Mouse (Mus musculus) lung, adult 18-20 months (tissue): ENCODE results near the gene Cacna1a.

Experiments
- DNase-seq, 2 experiments: peaks; one replicate each; pipeline ENCODE4 v3.0.0; 2022; ENCODE audit warnings: mixed read lengths in 2 of 2

Gene Cacna1a

GRCm38 (mm10) chr8:84414918-84415317 is 26.7 kb downstream of the Cacna1a start:
- DNase-seq: no peak

- no peak for DNase-seq
These were observed 27.2 kb downstream of the Cacna1a start for GRCm38 (mm10) chr8:84415378-84415898.

GRCm38 (mm10) chr8:84416041-84416440 is 27.8 kb downstream of the Cacna1a start:
- no peak for DNase-seq

- no peak for DNase-seq
These were observed 28.7 kb downstream of the Cacna1a start for GRCm38 (mm10) chr8:84416915-84417314.

- no peak for DNase-seq
These were observed 29.6 kb downstream of the Cacna1a start for GRCm38 (mm10) chr8:84417840-84418239.

- no peak for DNase-seq
These were observed 36.2 kb downstream of the Cacna1a start for GRCm38 (mm10) chr8:84424426-84424825.

- no peak for DNase-seq
These were observed 37.8 kb downstream of the Cacna1a start for GRCm38 (mm10) chr8:84426087-84426486.

GRCm38 (mm10) chr8:84426582-84426981 is 38.3 kb downstream of the Cacna1a start:
- no peak for DNase-seq

- DNase-seq: no peak
These were observed 39.8 kb downstream of the Cacna1a start for GRCm38 (mm10) chr8:84428034-84428433.

GRCm38 (mm10) chr8:84429014-84429413 is 40.8 kb downstream of the Cacna1a start:
- no peak for DNase-seq

- no peak for DNase-seq
These were observed 41.3 kb downstream of the Cacna1a start for GRCm38 (mm10) chr8:84429492-84429891.

- no peak for DNase-seq
These were observed 47.1 kb downstream of the Cacna1a start for GRCm38 (mm10) chr8:84435370-84435769.

GRCm38 (mm10) chr8:84439813-84440212 is 51.6 kb downstream of the Cacna1a start:
- DNase-seq: no peak

GRCm38 (mm10) chr8:84442043-84442442 is 53.8 kb downstream of the Cacna1a start:
- no peak for DNase-seq

- no peak for DNase-seq
These were observed 58.3 kb downstream of the Cacna1a start for GRCm38 (mm10) chr8:84446571-84446991.

GRCm38 (mm10) chr8:84454532-84454931 is 66.3 kb downstream of the Cacna1a start:
- DNase-seq: peak; percentile 13 to 36

GRCm38 (mm10) chr8:84458853-84459252 is 70.6 kb downstream of the Cacna1a start:
- no peak for DNase-seq

GRCm38 (mm10) chr8:84459276-84459675 is 71.0 kb downstream of the Cacna1a start:
- DNase-seq: no peak

GRCm38 (mm10) chr8:84460698-84461097 is 72.5 kb downstream of the Cacna1a start:
- peak in 1 of 2 experiments; percentile 17 for DNase-seq

- DNase-seq: no peak
These were observed 78.7 kb downstream of the Cacna1a start for GRCm38 (mm10) chr8:84466932-84467331.

- DNase-seq: no peak
These were observed 80.8 kb downstream of the Cacna1a start for GRCm38 (mm10) chr8:84469076-84469475.

- peak; percentile 6 for DNase-seq
These were observed 83.2 kb downstream of the Cacna1a start for GRCm38 (mm10) chr8:84471271-84471995.

GRCm38 (mm10) chr8:84474456-84474855 is 86.2 kb downstream of the Cacna1a start:
- no peak for DNase-seq

GRCm38 (mm10) chr8:84477341-84477740 is 89.1 kb downstream of the Cacna1a start:
- DNase-seq: no peak

GRCm38 (mm10) chr8:84483004-84483403 is 94.8 kb downstream of the Cacna1a start:
- DNase-seq: no peak
